Mouse (Mus musculus) hindbrain, embryonic 16.5 days (tissue): ENCODE data around the gene Gm42906. TPM values are rescaled to one million over a fixed set of nuclear protein-coding genes. Genes with fewer than 3 reads are reported as not detected.

Experiments
- ATAC-seq: fragments of 200-750 bp; cut with Nextera tagmentation; 2 replicates; pipeline ENCODE4 v1.8.0; 2017; ENCODE audit warnings: moderate TSS enrichment, moderate library complexity
- H3K27ac ChIP-seq: fragments of 300-500 bp; sonication (generic); 2 replicates; pipeline ENCODE4 v1.5.1; 2014; ENCODE audit warnings: low read depth, mild to moderate bottlenecking, control low read depth, low read length, moderate library complexity
- H3K27me3 ChIP-seq: fragments of 300-500 bp; sonication (generic); replicated peaks from 2 replicates; pipeline ENCODE4 v1.6.1; 2014; ENCODE audit warnings: low read length; ENCODE audit not compliant: control insufficient read depth, insufficient read depth
- H3K36me3 ChIP-seq: fragments of 300-500 bp; sonication (generic); 2 replicates; pipeline ENCODE4 v1.6.1; 2014; ENCODE audit warnings: mild to moderate bottlenecking, low read length, moderate library complexity, mixed read lengths; ENCODE audit not compliant: control insufficient read depth, insufficient read depth
- H3K4me1 ChIP-seq: fragments of 300-500 bp; sonication (generic); 2 replicates; pipeline ENCODE4 v1.6.1; 2014; ENCODE audit warnings: low read depth, low read length; ENCODE audit not compliant: control insufficient read depth, insufficient read depth
- H3K4me2 ChIP-seq: fragments of 300-500 bp; sonication (generic); 2 replicates; pipeline ENCODE4 v1.6.1; 2014; ENCODE audit warnings: mild to moderate bottlenecking, low read length, control low read depth, moderate library complexity
- H3K4me3 ChIP-seq: fragments of 300-500 bp; sonication (generic); 2 replicates; pipeline ENCODE4 v1.5.1; 2014; ENCODE audit warnings: mild to moderate bottlenecking, low read length, control low read depth, moderate library complexity
- H3K9ac ChIP-seq: fragments of 300-500 bp; sonication (generic); 2 replicates; pipeline ENCODE4 v1.6.1; 2014; ENCODE audit warnings: low read depth, mild to moderate bottlenecking, control low read depth, low read length, moderate library complexity
- H3K9me3 ChIP-seq: fragments of 300-500 bp; sonication (generic); 2 replicates; pipeline ENCODE4 v1.6.1; 2014; ENCODE audit warnings: mild to moderate bottlenecking, low read length, moderate library complexity; ENCODE audit not compliant: control insufficient read depth
- WGBS: fragments of 180-500 bp; shearing (Covaris S2); extraction: QIAGEN DNeasy Blood & Tissue Kit; methylation state at CpG from one replicate; pipeline ENCODE4 v1.1.7; 2014; 5-methylcytosine and 5-hydroxymethylcytosine counted together
- polyA plus RNA-seq: library from polyadenylated mRNA; unstranded; fragments of >200 nt; fragmentation: Nextera tagmentation; extraction: Ambion mirVana; gene quantifications from 2 replicates; pipeline ENCODE4 v1.2.1, GENCODE M21; 2015

Gene Gm42906
- polyA plus RNA-seq, 1 experiment from 2014 or later: not detected

- peak within 1 kb of the TSS; percentile 97 for H3K4me2 ChIP-seq
- peaks cover 5% of the 10 kb centered on the region for H3K4me1 ChIP-seq
- peak within 1 kb of the TSS; percentile 63 for H3K4me3 ChIP-seq
- peak within 1 kb of the TSS; percentile 71 for H3K9ac ChIP-seq
- no peak within 1 kb of the TSS; the same call in 1 of the 2 replicates for H3K27ac ChIP-seq
- no peaks in the 10 kb centered on the region for H3K36me3 ChIP-seq
- peak; percentile 74 for ATAC-seq
- no peaks in the 10 kb centered on the region for H3K9me3 ChIP-seq
- no peaks in the 10 kb centered on the region for H3K27me3 ChIP-seq
- WGBS: under 1% methylated on average over 47 of the region's 49 CpGs
Observed at GRCm38 (mm10) chr5:151233400-151234031, 194.4 kb downstream of the Gm42906 start, which contains the start of gene Stard13. Gene Stard13, minus strand, starts transcription at chr5:151233836.

GRCm38 (mm10) chr5:151232576-151233299 lies 195.2 kb downstream of the Gm42906 start:
- no peaks in the 10 kb centered on the region for H3K9me3 ChIP-seq
- H3K36me3 ChIP-seq: no peaks in the 10 kb centered on the region
- no peak overlapping the region for H3K27ac ChIP-seq
- peak overlapping the region; percentile 63 for H3K4me3 ChIP-seq
- H3K4me1 ChIP-seq: peaks cover 5% of the 10 kb centered on the region
- H3K4me2 ChIP-seq: peak overlapping the region; percentile 97
- no peaks in the 10 kb centered on the region for H3K27me3 ChIP-seq
- peak overlapping the region; percentile 38 for H3K9ac ChIP-seq
- 31% methylated on average over 9 of the region's 13 CpGs for WGBS
- ATAC-seq: no peak

GRCm38 (mm10) chr5:151231861-151232260 lies 196.1 kb downstream of the Gm42906 start:
- Histone ChIP-seq H3K27ac (no peak overlapping the region), H3K4me2 (no peak overlapping the region), H3K4me3 (no peak overlapping the region), H3K9me3 (no peaks in the 10 kb centered on the region), H3K9ac (no peak overlapping the region), H3K4me1 (peaks cover 5% of the 10 kb centered on the region), H3K27me3 (no peaks in the 10 kb centered on the region), H3K36me3 (no peaks in the 10 kb centered on the region)
- ATAC-seq: no peak
- WGBS: 91% methylated on average over 7 of the region's 7 CpGs

- Histone ChIP-seq H3K36me3 (no peaks in the 10 kb centered on the region), H3K4me3 (no peak overlapping the region), H3K9me3 (no peaks in the 10 kb centered on the region), H3K27ac (no peak overlapping the region), H3K4me2 (no peak overlapping the region), H3K4me1 (peaks cover 5% of the 10 kb centered on the region), H3K27me3 (no peaks in the 10 kb centered on the region), H3K9ac (no peak overlapping the region)
- no peak for ATAC-seq
- 70% methylated on average over 4 of the region's 4 CpGs for WGBS
Observed at GRCm38 (mm10) chr5:151231411-151231810, 196.6 kb downstream of the Gm42906 start.

- WGBS: 75% methylated on average over 4 of the region's 4 CpGs
- no peak overlapping the region for H3K4me3 ChIP-seq
- ATAC-seq: no peak
Observed at GRCm38 (mm10) chr5:151230427-151230826, 197.5 kb downstream of the Gm42906 start.

GRCm38 (mm10) chr5:151228367-151229005 lies 199.5 kb downstream of the Gm42906 start:
- 66% methylated on average over 13 of the region's 13 CpGs for WGBS

More at GRCm38 (mm10) chr5:151230427-151230826, 197.5 kb downstream of the Gm42906 start:
- Histone ChIP-seq H3K4me2 (no peak overlapping the region), H3K9ac (no peak overlapping the region), H3K27me3 (no peaks in the 10 kb centered on the region), H3K36me3 (no peaks in the 10 kb centered on the region), H3K27ac (no peak overlapping the region), H3K4me1 (peaks cover 5% of the 10 kb centered on the region), H3K9me3 (no peaks in the 10 kb centered on the region)

GRCm38 (mm10) chr5:151223696-151224366 lies 204.1 kb downstream of the Gm42906 start:
- Histone ChIP-seq H3K36me3 (no peaks in the 10 kb centered on the region), H3K27ac (no peak overlapping the region), H3K9me3 (no peaks in the 10 kb centered on the region), H3K9ac (no peak overlapping the region), H3K4me2 (no peak overlapping the region), H3K4me1 (peaks cover under 1% of the 10 kb centered on the region; the same call in 1 of the 2 replicates), H3K4me3 (no peak overlapping the region), H3K27me3 (no peaks in the 10 kb centered on the region)
- 64% methylated on average over 4 of the region's 4 CpGs for WGBS
- no peak for ATAC-seq

More at GRCm38 (mm10) chr5:151228367-151229005, 199.5 kb downstream of the Gm42906 start:
- Histone ChIP-seq H3K4me2 (no peak overlapping the region), H3K36me3 (no peaks in the 10 kb centered on the region), H3K4me1 (peaks cover 5% of the 10 kb centered on the region; the same call in 1 of the 2 replicates), H3K27ac (no peak overlapping the region), H3K9me3 (no peaks in the 10 kb centered on the region), H3K4me3 (no peak overlapping the region), H3K9ac (no peak overlapping the region), H3K27me3 (no peaks in the 10 kb centered on the region)
- ATAC-seq: 0 out of 2 replicates have a peak, but pooled peaks have one; percentile 44

GRCm38 (mm10) chr5:151222791-151223190 lies 205.2 kb downstream of the Gm42906 start:
- no peaks in the 10 kb centered on the region for H3K27me3 ChIP-seq
- H3K4me3 ChIP-seq: no peak overlapping the region
- ATAC-seq: no peak
- no peak overlapping the region for H3K4me2 ChIP-seq
- H3K4me1 ChIP-seq: peaks cover 2% of the 10 kb centered on the region; the same call in 1 of the 2 replicates
- no peak overlapping the region for H3K9ac ChIP-seq
- H3K9me3 ChIP-seq: no peaks in the 10 kb centered on the region
- H3K36me3 ChIP-seq: no peaks in the 10 kb centered on the region
- WGBS: 95% methylated on average over 1 of the region's 1 CpGs
- H3K27ac ChIP-seq: no peak overlapping the region
